Mouse (Mus musculus): ENCODE measurements around the gene Olig2.

Olig2 gene

DNA sequence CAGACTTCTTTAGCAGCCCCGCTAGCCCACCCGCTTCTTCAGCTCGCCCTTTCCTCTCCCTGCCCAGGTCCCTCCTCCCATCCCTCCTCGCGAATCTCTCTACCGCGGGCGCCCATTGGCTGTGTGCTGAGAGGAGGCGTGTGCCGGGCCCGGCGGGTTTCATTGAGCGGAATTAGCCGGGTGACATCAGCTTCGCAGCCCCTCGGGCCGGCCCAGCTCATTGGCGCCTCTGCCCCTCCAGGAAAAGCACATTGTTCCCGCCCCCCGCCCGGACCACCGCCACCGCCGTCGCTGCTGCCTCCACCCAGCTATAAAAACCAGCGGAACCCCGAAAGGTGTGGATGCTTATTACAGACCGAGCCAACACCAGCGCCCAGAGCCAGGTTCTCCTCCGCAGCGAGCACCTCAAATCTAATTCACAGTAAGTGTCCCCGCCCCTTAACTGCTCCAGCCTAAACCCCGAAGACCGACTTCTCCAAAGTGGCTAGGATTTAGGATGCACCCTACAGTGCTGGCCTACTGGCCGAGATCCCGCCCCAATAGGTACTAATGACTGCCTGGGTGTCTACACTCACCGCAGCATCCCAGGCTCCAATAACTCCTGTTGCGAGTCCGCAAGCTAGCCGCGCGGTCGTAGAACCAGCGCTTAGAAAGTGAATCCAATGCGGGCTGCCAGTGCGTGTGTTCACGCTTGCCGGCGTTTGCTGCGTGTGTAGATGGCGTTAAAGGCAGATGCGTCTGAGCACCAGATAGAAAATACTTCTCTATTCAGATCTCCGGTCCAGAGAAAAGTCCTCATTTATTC, at the start of gene Olig2:
Gene Olig2 (plus strand): TSS at position 225 of the 805 bp plus-strand sequence.
- DNase-seq = peak; percentile 20 to 27

DNA sequence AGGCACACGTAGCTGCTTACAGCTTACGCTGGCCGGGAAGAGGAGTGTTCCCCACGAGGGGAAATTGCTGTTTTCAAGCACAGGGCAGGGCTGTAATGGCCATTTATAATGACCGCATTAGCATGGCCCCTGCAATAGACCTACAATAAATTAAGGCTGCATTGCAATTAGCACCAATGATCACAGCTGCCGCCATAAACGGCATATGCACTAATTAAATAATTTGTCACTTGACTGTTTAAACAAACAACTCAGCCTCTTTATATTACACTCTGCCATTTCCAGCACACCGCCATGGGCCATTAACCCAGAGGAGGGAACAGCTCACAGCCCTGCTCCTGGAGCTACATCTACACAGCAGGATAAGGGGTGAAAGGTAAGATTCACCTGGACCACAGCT, 49.4 kb upstream of the Olig2 start:
- DNase-seq = no peak

DNA sequence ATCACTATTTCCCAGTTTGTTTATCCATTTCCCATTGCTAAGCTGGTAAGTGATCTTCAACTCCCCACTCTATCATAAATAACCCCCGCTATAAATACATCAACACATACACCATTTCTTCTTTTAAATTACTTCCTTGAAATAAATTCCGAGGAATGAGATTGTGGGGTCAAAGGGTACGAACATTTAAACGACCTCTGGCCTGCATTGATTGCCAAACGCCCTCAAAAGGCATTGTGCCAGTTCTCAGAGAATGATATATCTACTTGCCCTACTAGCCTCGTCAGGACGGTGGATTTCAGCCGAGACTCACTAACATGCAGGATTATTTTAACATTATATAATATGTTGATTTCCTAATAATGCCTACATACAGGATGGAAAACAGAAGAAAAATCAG, 38.2 kb upstream of the Olig2 start:
- DNase-seq = no peak

DNA sequence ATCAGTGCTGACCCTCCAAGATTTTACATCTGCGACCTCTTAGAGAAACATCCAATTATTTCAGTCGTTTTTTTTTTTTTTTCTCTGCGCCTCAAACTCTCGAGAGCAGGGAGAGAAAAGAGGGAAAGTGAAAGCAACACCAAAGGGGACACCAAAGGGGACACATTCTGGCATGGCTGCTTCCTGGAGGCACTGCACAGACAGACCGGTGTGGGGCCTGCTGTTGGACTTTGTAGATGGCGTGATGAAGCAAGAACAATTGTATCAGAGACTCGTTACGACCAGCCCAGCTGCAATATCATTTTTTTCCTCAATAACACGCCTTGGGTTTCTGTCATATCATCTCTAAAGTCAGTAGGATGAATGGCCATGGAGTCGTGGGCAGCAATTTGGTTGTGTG, 37.6 kb upstream of the Olig2 start:
- DNase-seq = no peak

DNA sequence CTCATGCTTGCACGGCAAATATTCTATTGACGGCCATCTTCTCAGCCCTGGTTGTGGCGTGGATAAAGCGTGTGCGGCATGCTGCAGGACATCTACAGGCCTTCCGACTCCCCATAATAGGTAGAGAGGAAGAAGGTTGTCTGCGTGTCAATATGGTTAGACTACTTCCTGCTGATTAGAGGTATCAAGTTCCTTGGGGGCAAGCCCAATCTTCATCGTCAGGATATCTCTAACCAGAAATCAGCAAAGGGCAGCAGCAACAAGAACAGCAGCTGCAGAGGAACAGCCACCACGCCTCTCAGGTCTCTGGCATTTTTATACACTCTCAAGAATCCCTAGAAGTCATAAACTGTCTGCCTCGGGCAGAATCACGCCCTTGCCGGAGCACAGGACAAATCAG, 37.0 kb upstream of the Olig2 start:
- no peak for DNase-seq

DNA sequence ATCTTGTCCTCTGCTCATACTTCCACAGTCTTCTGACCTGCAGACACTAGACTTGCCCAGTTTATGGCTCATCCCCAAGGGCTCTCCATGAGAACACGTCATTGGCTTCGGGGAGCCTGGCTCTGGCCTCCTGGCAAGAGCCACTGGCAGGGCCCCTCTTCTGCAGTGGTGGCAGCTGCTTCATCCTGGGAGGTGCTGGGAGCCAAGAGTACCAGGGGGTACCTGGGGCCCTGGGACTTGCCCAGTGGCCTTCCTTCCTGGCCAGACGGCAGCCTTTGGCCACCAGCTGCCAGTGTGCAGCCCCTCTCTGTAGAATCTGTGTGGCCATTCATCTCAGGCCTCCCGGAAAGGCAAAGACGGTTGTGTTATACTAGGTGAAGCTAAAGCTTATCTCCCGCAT, 34.0 kb upstream of the Olig2 start:
- no peak for DNase-seq

DNA sequence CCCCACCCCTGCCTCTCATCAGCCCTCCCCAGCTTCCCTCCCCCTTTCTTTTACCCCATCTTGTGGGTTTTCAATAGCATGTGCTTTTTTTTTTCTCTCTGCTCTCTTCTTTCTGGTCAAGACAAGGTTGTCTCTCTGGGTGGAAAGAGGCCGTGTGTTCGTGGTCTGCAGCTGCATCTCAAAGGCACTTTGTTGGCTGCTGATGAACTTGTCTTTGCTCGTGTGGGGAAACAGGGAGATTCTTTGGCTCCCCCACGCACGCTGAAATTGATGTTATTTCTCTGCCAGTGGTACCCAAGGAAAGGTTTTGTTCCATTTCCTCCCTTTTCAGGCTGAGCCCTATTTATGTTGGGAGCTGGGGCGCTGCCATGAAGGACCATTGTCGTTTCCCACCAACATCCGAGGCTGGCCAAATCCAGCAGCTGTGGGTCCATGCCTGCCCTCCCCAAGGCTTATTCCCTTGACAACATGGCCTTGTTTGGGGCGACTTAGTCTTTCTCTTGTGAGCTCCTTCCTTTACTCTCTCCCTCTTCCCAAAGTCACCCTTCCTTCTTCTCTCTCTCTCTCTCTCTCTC, 33.5 kb upstream of the Olig2 start:
- no peak for DNase-seq

DNA sequence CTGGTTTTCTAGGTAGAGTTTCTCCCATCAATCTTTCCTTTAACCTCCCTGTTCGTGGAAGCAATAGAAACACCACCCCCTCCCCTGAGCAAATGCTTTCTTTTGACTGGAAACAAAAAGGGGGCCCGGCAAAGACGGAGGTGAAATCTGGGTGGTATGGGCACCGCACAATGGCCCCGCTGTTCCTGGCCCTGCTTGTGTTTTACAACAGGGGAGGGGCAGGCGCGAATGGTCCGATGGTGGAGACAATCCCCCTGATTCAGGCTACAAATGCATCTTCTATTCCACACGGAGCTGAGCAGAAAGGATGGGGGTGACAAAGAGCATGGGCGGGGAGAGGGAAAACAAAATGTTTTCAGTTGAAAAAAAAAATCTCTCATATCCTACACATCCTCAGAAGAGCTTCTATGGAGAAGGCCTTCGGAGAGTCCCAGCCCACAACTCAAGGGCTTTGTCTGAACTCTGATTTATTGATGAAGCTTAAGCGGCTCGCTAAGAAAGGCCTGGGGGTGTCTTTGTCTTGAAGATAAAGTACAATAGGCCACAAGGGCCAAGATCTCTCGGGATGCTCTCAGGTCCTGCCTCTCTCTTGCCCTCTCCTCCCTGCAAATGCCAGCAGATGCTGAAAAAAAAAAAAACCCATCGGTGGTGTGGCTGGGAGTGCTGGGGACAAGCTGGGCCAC, 32.4 kb upstream of the Olig2 start:
- DNase-seq = no peak

DNA sequence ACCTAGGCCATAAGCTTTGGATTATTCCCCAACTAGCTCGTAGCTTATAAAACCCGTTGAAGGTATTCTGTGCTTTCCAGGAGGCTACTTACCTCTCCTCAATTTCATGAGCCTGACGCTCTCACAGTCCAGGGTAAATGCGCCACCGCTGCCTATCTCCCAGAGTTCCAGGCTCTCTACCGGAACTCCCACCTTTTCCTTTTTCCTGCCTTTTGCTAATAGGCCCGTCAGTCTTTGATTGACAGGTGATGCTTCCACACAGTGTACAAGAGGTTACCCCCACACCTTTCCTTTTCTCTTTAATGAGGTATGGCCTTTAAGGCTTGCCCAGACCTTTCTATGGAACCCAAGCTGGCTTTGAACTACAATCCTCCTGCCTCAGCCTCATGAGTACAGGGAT, 25.4 kb upstream of the Olig2 start:
- DNase-seq = no peak

DNA sequence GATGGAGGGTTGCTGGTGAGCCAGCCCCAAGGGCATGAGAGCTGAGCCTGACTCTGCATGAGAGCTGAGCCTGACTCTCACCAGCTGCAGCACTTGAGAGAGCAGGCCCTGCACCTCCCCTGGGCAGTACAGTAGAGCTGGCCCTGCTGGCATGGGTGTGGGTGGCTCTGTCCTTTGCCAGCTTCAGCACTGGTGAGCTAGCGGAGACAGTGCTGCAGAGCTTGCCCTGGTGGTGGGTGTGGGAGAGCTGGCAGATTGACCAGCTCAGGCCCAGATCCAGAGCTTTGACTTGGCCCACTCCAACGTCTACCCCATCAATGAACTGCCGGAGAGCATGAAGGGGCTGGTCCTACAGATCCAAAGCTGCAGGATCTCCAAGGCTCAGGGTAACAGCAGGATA, 22.3 kb upstream of the Olig2 start:
- no peak for DNase-seq

DNA sequence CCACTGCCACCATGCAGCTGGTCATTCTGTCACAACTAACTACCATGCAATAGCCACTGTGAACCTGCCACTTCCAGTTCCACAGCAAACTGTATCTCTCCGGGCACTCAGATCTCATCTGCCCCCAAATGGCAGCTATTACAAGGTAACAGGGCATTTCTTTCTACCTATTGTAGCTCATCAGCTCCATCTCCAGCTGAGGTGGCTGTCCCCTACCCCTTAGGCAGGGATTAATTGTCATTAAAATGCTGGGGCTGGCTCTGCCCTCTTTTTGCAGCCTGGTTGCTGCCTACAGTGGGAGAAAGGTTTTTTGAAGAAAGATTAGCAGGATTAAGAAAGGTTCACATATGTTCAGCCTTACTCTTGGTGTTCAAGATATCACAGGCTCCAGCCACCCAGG, 18.9 kb upstream of the Olig2 start:
- DNase-seq = no peak

DNA sequence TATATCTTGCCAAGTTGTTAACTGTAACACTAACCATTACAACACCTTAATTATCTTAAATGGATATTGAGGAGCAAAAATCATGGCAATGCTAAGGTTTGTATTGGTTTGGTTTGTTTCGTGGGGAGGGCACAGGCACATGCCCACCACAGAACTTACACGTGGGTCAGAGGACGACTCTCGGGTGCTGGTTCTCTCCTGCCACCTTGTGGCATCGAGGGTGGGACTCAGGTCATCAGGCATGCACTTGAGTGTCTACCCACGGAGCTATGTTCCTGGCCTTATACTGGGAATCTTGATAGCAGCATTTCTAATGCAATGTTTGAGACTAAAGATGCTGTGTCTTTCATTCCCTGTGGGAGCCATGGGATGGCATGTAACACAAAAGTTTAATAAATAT, 8.2 kb upstream of the Olig2 start:
- DNase-seq = no peak

DNA sequence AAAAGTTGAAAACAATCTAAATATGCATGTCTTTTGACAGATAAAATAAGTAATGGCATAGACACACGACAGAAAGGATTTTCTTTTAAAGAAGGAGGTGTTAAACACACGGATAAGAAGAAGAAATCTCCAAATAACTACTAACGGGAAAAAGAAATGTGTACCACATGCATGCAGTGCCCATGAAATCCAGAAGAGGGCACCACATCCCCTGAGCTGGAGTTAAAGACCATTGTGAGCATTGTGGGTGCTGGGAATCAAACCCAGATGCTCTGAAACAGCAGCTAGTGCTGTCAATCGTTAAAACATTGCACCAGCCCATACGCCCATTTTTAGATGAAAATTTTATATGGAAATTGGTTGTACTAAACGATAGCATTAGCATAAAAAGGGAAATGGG, 7.3 kb upstream of the Olig2 start:
- DNase-seq = no peak

DNA sequence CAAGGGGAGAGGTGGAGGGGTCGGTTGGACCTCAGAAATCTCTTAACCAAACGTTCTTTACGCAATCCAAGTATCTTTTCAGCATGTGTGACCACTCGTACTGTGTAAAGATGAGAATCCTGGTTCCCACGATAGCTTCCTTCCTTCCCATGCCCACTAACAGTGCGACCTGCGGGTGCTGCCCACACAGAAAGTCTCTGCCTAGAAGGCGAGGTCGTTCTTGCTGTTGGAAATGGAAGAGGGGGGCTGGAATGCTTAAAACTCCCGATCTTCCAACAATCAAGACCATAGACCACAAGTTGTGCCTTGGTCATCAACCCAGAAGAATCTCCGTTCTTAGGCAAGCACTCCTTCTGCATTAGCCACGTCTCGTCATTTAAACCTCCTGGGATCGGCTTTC, 6.0 kb upstream of the Olig2 start:
- DNase-seq = no peak

DNA sequence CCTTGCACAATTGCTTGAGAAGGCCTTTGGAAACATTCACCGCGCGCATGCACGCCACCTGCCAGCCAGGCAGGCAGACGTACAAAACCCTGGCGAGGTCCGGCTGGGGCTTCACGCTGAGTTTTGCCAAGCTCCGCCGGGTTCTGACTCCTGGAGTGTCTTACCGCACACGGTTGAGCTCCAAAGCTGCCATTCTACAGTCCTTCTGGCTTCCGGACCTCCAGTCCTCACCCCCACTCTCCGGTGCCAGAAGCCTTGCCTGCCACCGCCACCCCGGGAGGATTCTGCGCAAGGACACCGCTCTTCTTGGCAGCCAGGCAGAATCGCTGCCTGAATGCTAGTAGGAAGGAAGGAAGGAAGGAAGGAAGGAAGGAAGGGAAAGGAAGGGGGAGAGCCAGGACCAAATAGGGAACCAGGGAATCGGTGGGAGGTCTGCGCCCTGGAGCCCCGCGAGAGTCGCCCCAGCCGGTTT, 3.0 kb upstream of the Olig2 start:
- DNase-seq = peak in 1 of 2 experiments; percentile 10

DNA sequence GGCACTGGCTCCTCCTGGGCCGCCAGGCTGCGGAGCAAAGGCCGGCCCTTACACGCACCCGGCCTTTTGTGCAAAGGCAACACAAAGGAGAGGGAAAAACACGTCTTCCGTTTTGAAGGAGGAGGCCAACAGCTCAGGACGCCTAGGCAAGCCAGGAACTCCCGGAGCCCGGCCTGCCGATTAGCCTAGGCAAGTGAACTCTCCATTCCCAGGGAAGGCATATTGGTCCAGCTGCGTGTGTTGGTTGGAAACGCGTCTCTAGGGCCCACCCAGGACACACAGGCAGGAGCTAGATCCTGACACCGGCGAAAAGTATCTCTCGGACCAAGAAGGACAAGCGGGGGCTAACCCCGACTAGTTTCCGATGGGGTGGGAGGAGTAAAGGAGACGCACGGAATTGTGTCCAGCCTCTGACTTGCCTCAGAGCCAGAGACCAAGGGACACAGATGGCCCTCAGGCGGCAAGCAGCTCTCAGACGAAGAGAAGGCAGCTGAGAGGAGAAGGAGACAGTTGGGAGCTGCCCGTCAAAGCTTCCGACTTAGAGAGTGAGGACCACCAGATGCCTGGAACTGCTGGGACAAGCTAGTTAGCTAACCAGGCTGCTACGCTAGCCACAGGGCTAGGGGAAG, 2.5 kb upstream of the Olig2 start:
- DNase-seq = peak in 1 of 2 experiments; percentile 9

DNA sequence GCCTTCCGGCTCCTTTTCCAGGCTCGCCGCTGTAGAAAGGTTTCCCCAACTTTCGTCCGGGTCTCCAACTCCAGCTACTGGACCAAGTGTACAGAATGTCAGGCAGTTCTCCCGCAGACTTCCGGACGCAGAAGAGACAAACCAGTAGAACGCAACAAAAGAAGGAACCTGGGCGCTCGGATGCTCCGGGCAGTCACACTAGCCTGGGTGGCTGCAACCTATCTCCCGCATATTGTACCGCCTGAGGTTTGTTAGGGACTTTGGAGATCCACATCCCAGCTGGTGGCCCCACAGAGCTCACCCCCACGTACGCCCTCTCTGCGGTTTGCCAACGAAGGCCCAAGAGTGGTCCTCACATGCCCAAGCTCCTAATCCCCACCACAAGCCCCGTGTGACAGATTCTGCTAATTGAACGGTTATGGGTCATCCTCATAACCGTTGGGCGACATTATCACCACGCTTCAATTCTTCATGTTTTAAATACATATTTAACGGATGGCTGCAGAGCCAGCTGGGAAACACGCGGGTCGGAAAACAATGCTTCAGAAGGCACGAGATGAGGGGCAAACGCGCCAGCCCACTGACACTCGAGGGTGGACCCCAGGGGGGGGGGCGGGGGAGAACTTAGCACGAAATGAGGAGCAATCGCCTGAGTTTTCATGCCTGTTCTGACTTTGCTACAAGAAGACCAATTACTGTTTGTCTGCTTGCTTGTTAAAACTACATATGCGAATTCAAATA, 1.8 kb upstream of the Olig2 start:
- DNase-seq = no peak

DNA sequence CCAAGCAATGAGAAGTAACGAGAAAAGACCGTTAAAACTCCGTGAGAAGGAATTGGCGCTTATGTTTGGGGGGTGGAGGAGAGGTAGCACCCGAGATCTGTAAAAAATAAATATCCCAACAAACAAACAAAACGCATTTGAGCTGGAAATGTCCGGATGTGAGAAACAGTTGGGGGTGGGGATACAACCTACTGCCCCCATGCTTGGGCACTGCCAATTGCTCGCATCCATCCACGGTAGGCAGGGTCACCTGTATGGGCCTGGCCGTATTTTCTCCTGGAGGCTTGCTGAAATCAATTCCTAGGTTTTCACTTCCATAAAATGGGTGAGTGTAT, 1.2 kb upstream of the Olig2 start:
- DNase-seq = no peak

DNA sequence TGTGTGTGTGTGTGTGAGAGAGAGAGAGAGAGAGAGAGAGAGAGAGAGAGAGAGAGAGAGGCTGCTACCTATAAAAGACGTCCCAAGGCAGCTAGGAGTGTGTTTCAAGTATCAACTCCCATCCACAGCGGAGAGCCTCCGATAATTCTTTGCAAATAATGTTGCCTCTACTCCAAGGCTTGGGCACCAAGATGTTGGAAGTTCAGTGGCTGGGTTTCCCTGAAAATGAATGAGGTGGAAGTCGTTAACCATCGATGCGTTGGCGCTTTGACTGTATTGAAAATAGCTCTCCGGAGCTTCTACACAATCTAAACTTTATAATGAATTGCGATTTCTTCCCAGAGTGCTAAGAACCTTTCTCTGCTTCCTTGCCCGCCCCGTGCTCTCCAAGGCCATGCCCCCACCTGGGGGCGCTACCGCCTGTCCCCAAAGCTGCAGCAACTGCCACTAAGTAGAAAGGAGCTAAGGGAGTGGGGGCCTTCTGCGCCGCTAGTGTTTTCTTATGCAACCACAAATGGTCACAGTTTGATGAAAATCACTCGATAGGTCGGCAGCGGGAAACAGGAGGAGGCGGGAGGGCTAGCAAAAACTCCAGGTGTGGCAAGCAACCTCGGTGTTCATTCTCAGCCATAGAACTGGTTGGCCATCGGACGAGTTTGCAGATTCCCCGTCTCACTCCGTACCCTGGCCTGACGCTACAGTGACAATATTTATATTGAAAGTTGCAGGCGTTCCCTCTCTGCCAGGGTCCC, 600 bp upstream of the Olig2 start:
- DNase-seq = peak in 1 of 2 experiments; percentile 24

DNA sequence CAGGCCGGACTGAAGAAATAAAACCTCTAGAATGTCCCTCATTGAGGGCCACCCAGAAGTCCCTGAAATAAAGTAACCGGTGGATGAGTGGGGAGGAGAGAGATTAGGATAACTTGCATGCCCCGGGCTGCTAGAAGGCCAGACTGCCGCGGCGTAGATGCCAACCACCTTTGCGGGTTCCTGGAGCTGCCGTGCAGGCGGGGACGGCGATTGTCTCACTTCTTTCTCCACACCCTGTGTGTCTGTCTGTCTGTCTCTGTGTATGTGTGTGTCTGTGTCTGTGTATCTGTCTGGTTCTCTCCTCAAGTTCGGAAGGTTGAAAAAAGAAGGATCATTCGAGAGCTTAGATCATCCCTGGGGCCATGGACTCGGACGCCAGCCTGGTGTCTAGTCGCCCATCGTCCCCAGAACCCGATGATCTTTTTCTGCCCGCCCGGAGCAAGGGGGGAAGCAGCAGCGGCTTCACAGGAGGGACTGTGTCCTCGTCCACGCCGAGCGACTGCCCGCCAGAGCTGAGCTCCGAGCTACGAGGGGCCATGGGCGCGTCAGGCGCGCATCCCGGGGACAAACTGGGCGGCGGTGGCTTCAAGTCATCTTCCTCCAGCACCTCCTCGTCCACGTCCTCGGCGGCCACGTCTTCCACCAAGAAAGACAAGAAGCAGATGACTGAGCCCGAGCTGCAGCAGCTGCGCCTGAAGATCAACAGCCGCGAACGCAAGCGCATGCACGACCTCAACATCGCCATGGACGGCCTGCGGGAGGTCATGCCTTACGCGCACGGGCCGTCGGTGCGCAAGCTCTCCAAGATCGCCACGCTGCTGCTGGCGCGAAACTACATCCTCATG, 1.0 kb downstream of the Olig2 start:
- DNase-seq = no peak

Measured in cerebellum, adult 18-20 months (tissue).